ENCODE assay signal across 9 mouse cellular contexts in the genomic region with DNA sequence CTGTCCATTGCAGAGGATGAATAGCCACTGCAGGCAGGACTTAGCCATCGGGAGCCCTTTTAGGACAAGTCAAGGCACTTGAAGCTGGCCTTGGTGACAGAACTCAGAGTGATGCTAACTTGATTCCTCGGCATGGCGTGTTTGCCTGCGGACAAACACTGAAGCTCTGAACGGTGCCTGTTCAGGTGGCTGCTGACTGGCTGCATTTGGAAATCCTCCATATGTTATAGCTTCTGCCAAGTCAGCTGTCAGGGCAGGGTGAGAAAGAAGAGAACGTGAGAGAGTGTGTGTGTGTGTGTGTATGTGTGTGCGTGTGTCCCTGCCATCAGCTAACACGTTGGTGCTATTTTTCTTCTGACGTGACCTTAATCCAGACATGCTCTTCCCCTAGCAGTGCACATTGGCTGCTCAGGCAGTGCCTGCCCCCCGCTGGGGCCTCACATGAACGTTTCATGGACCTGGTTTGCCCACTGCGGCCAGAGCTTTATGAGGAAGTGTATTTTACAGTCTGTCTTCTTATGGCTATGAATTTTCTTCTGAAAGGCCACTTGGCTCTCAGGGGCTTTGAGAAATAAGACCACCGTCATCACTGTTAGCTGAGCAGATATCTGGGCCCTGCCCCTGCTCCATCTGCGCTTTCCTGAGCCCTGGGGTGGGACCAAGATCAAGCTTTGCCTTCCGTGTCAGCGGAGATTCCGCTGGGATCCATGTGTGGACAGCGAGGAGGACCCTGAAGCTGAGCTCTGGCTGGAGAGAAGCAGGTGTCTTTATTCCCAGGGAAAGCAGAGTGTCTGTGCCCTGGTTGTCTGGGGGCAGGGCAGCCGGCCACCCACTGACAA. TPM values are rescaled to one million over a fixed set of nuclear protein-coding genes. Genes with fewer than 3 reads are reported as not detected.
DNase-seq lines count a peak whose midpoint lies in the region; ATAC-seq lines count a peak whose summit lies in the region.
"Had no signal": no experiment of that assay in that cellular context is flagged by ENCODE, and none has a peak within 500 bp of the region (broad histone marks: within the 10 kb centered on the region; RNA-seq: fewer than 3 reads in every experiment).

No protein-coding gene starts in this region.

- H3K9ac ChIP-seq in midbrain, embryonic 16.5 days (ENCODE audit: low read depth, low read length) = no peak overlapping the region
- H3K9ac ChIP-seq in hindbrain, embryonic 13.5 days = peak overlapping the region; percentile 47; the same call in 1 of the 2 replicates
- H3K9ac ChIP-seq in stomach, embryonic 14.5 days (replicated peaks; ENCODE audit: low read depth, low read length) = no peak overlapping the region
- H3K9ac ChIP-seq: liver, embryonic 12.5 days had no signal

- DNase-seq in adrenal gland, postnatal 14 days = peak; percentile 63
- DNase-seq in adrenal gland, postnatal 25 days = no peak
- DNase-seq in midbrain, embryonic 10.5 days (ENCODE audit: low spot score) = no peak
- no peak for DNase-seq in left cerebral cortex, adult 11 months (ENCODE audit: low spot score)
- no peak for DNase-seq in ovary, postnatal 10 days (ENCODE audit: low spot score)

- no peak for ATAC-seq in midbrain, embryonic 16.5 days
- no peak for ATAC-seq in hindbrain, embryonic 13.5 days (ENCODE audit: low FRiP score)
- ATAC-seq in stomach, embryonic 14.5 days (ENCODE audit: insufficient number of reproducible peaks, insufficient read depth, low FRiP score, low read depth) = peak; percentile 21; the same call in 1 of the 2 replicates
- ATAC-seq: liver, embryonic 12.5 days had no signal

- peaks cover 7% of the 10 kb centered on the region; the same call in 1 of the 2 replicates for H3K27me3 ChIP-seq in midbrain, embryonic 10.5 days (ENCODE audit: low read depth, poor library complexity, severe bottlenecking)
- no peaks in the 10 kb centered on the region for H3K27me3 ChIP-seq in midbrain, embryonic 16.5 days (ENCODE audit: control insufficient read depth, insufficient read depth, low read depth, low read length)
- no peaks in the 10 kb centered on the region for H3K27me3 ChIP-seq in hindbrain, embryonic 13.5 days
- no peaks in the 10 kb centered on the region for H3K27me3 ChIP-seq in stomach, embryonic 14.5 days (ENCODE audit: control insufficient read depth, insufficient read depth, low read length)
- H3K27me3 ChIP-seq: liver, embryonic 12.5 days had no signal

- H3K4me3 ChIP-seq in midbrain, embryonic 10.5 days = no peak overlapping the region
- H3K4me3 ChIP-seq in midbrain, embryonic 16.5 days (ENCODE audit: low read depth, low read length) = no peak overlapping the region
- no peak overlapping the region for H3K4me3 ChIP-seq in hindbrain, embryonic 13.5 days
- H3K4me3 ChIP-seq in stomach, embryonic 14.5 days (ENCODE audit: low read depth, low read length) = no peak overlapping the region
- H3K4me3 ChIP-seq: liver, embryonic 12.5 days had no signal

- no peaks in the 10 kb centered on the region for H3K9me3 ChIP-seq in midbrain, embryonic 10.5 days (replicated peaks)
- H3K9me3 ChIP-seq in midbrain, embryonic 16.5 days (replicated peaks; ENCODE audit: control insufficient read depth, low read length, poor library complexity, severe bottlenecking) = no peaks in the 10 kb centered on the region
- H3K9me3 ChIP-seq in hindbrain, embryonic 13.5 days = no peaks in the 10 kb centered on the region
- H3K9me3 ChIP-seq in stomach, embryonic 14.5 days (ENCODE audit: control insufficient read depth, low read depth, low read length) = no peaks in the 10 kb centered on the region
- H3K9me3 ChIP-seq: liver, embryonic 12.5 days had no signal

- 86% methylated on average over 19 of the region's 19 CpGs for WGBS in midbrain, embryonic 10.5 days
- 65% methylated on average over 19 of the region's 19 CpGs for WGBS in midbrain, embryonic 16.5 days
- whole genome bisulfite sequencing in hindbrain, embryonic 13.5 days = 62% methylated on average over 19 of the region's 19 CpGs
- WGBS in stomach, embryonic 14.5 days = 54% methylated on average over 19 of the region's 19 CpGs

- H3K4me1 ChIP-seq in midbrain, embryonic 10.5 days = peaks cover 56% of the 10 kb centered on the region
- H3K4me1 ChIP-seq in midbrain, embryonic 16.5 days (ENCODE audit: control insufficient read depth, insufficient read depth, low read length) = peaks cover 37% of the 10 kb centered on the region
- peaks cover 64% of the 10 kb centered on the region for H3K4me1 ChIP-seq in hindbrain, embryonic 13.5 days (replicated peaks)
- H3K4me1 ChIP-seq in stomach, embryonic 14.5 days (ENCODE audit: control insufficient read depth, insufficient read depth, low read length) = peaks cover 28% of the 10 kb centered on the region

- peaks cover 61% of the 10 kb centered on the region for H3K36me3 ChIP-seq in midbrain, embryonic 10.5 days
- no peaks in the 10 kb centered on the region; the same call in 1 of the 2 replicates for H3K36me3 ChIP-seq in midbrain, embryonic 16.5 days (ENCODE audit: control insufficient read depth, insufficient read depth, low read length)
- peaks cover 31% of the 10 kb centered on the region for H3K36me3 ChIP-seq in hindbrain, embryonic 13.5 days
- H3K36me3 ChIP-seq in stomach, embryonic 14.5 days (ENCODE audit: control insufficient read depth, insufficient read depth, low read length) = peaks cover 4% of the 10 kb centered on the region

- peak overlapping the region; percentile 63 for H3K27ac ChIP-seq in midbrain, embryonic 10.5 days (replicated peaks)
- H3K27ac ChIP-seq in midbrain, embryonic 16.5 days (ENCODE audit: low read length) = no peak overlapping the region; the same call in 1 of the 2 replicates
- peak overlapping the region; percentile 74 for H3K27ac ChIP-seq in hindbrain, embryonic 13.5 days
- peak overlapping the region; percentile 2; the same call in 1 of the 2 replicates for H3K27ac ChIP-seq in stomach, embryonic 14.5 days (ENCODE audit: low read length)
- H3K27ac ChIP-seq: liver, embryonic 12.5 days had no signal

- H3K4me2 ChIP-seq in midbrain, embryonic 16.5 days (ENCODE audit: low read length) = no peak overlapping the region
- no peak overlapping the region for H3K4me2 ChIP-seq in hindbrain, embryonic 13.5 days
- no peak overlapping the region for H3K4me2 ChIP-seq in stomach, embryonic 14.5 days (replicated peaks; ENCODE audit: low read depth, low read length)
- H3K4me2 ChIP-seq: liver, embryonic 12.5 days had no signal

RNA-seq across cellular contexts. Expression of a gene that starts 38.2 kb away (rescaled TPM):
- 26.9 and 32.3 TPM in 2 replicates for total RNA-seq in adrenal gland, postnatal 14 days (2021)
- 33.9 and 35.3 TPM in 2 replicates for total RNA-seq in adrenal gland, postnatal 25 days (2021)
- polyA plus RNA-seq in midbrain, embryonic 10.5 days (2016; fragmentation: Nextera tagmentation; extraction: Ambion mirVana) = 5.2 and 7.4 TPM in 2 replicates
- polyA plus RNA-seq in midbrain, embryonic 16.5 days (2015; fragmentation: Nextera tagmentation; extraction: Ambion mirVana) = 2.8 and 5.5 TPM in 2 replicates
- 3.9 and 4.7 TPM in 2 replicates for polyA plus RNA-seq in hindbrain, embryonic 13.5 days (2015; fragmentation: Nextera tagmentation; extraction: Ambion mirVana)
- polyA plus RNA-seq in stomach, embryonic 14.5 days (2014; fragmentation: Nextera tagmentation; extraction: Ambion mirVana) = 3.3 and 3.8 TPM in 2 replicates

RNA-seq across cellular contexts. Expression of a gene that starts 47.5 kb away (rescaled TPM):
- total RNA-seq in adrenal gland, postnatal 14 days (2021) = 48.4 and 59.5 TPM in 2 replicates
- total RNA-seq in adrenal gland, postnatal 25 days (2021) = 38.3 and 57.5 TPM in 2 replicates
- polyA plus RNA-seq in midbrain, embryonic 10.5 days (2016; fragmentation: Nextera tagmentation; extraction: Ambion mirVana) = 78.2 and 92.5 TPM in 2 replicates
- 94.0 and 111 TPM in 2 replicates for polyA plus RNA-seq in midbrain, embryonic 16.5 days (2015; fragmentation: Nextera tagmentation; extraction: Ambion mirVana)
- polyA plus RNA-seq in hindbrain, embryonic 13.5 days (2015; fragmentation: Nextera tagmentation; extraction: Ambion mirVana) = 121 TPM in 2 replicates
- 80.1 and 81.7 TPM in 2 replicates for polyA plus RNA-seq in stomach, embryonic 14.5 days (2014; fragmentation: Nextera tagmentation; extraction: Ambion mirVana)

RNA-seq across cellular contexts. Expression of a gene that starts 59.4 kb away (rescaled TPM):
- 13.8 and 17.2 TPM in 2 replicates for total RNA-seq in adrenal gland, postnatal 14 days (2021)
- total RNA-seq in adrenal gland, postnatal 25 days (2021) = 18.1 and 31.4 TPM in 2 replicates
- polyA plus RNA-seq in midbrain, embryonic 10.5 days (2016; fragmentation: Nextera tagmentation; extraction: Ambion mirVana) = 0.37 and 0.48 TPM in 2 replicates
- 1.3 and 1.6 TPM in 2 replicates for polyA plus RNA-seq in midbrain, embryonic 16.5 days (2015; fragmentation: Nextera tagmentation; extraction: Ambion mirVana)
- polyA plus RNA-seq in hindbrain, embryonic 13.5 days (2015; fragmentation: Nextera tagmentation; extraction: Ambion mirVana) = 1.3 and 2.1 TPM in 2 replicates
- 11.0 and 13.5 TPM in 2 replicates for polyA plus RNA-seq in stomach, embryonic 14.5 days (2014; fragmentation: Nextera tagmentation; extraction: Ambion mirVana)
